Mouse (Mus musculus) kidney, adult 18-20 months (tissue): ENCODE results near the gene Bmpr1b.

Experiments
- DNase-seq: peaks from one replicate; pipeline ENCODE4 v3.0.0; 2021

Gene Bmpr1b

GRCm38 (mm10) chr3:142019716-142020115 is 149.5 kb downstream of the Bmpr1b start:
- no peak for DNase-seq

GRCm38 (mm10) chr3:141984548-141984947 is 184.7 kb downstream of the Bmpr1b start:
- DNase-seq: no peak

GRCm38 (mm10) chr3:141981613-141982432 is 187.4 kb downstream of the Bmpr1b start:
- peak; percentile 29 for DNase-seq

GRCm38 (mm10) chr3:141966244-141966643 is 203.0 kb downstream of the Bmpr1b start:
- no peak for DNase-seq

GRCm38 (mm10) chr3:141952931-141953330 is 216.3 kb downstream of the Bmpr1b start:
- no peak for DNase-seq

GRCm38 (mm10) chr3:141950642-141951041 is 218.6 kb downstream of the Bmpr1b start:
- no peak for DNase-seq

GRCm38 (mm10) chr3:141948506-141948905 is 220.7 kb downstream of the Bmpr1b start:
- no peak for DNase-seq

GRCm38 (mm10) chr3:141948096-141948495 is 221.1 kb downstream of the Bmpr1b start:
- DNase-seq: no peak

- DNase-seq: no peak
Observed at GRCm38 (mm10) chr3:141946846-141947245, 222.4 kb downstream of the Bmpr1b start.

- DNase-seq: no peak
Observed at GRCm38 (mm10) chr3:141943317-141943742, 225.9 kb downstream of the Bmpr1b start.

- DNase-seq: no peak
Observed at GRCm38 (mm10) chr3:141940207-141940606, 229.0 kb downstream of the Bmpr1b start.

- DNase-seq: no peak
Observed at GRCm38 (mm10) chr3:141936594-141937272, 232.5 kb downstream of the Bmpr1b start.

GRCm38 (mm10) chr3:141932956-141933355 is 236.3 kb downstream of the Bmpr1b start:
- no peak for DNase-seq

- no peak for DNase-seq
Observed at GRCm38 (mm10) chr3:141931372-141932092, 237.7 kb downstream of the Bmpr1b start.

- DNase-seq: no peak
Observed at GRCm38 (mm10) chr3:141923442-141923841, 245.8 kb downstream of the Bmpr1b start.

- no peak for DNase-seq
Observed at GRCm38 (mm10) chr3:141921161-141921560, 248.1 kb downstream of the Bmpr1b start.

- no peak for DNase-seq
Observed at GRCm38 (mm10) chr3:141919661-141920060, 249.6 kb downstream of the Bmpr1b start.

- no peak for DNase-seq
Observed at GRCm38 (mm10) chr3:141917166-141917565, 252.1 kb downstream of the Bmpr1b start.

GRCm38 (mm10) chr3:141915995-141916394 is 253.2 kb downstream of the Bmpr1b start:
- no peak for DNase-seq

GRCm38 (mm10) chr3:141914588-141914987 is 254.6 kb downstream of the Bmpr1b start:
- no peak for DNase-seq

GRCm38 (mm10) chr3:141909136-141909535 is 260.1 kb downstream of the Bmpr1b start:
- DNase-seq: no peak

- DNase-seq: no peak
Observed at GRCm38 (mm10) chr3:141905903-141906623, 263.2 kb downstream of the Bmpr1b start.

- DNase-seq: no peak
Observed at GRCm38 (mm10) chr3:141900361-141900760, 268.9 kb downstream of the Bmpr1b start.
